Mouse (Mus musculus) thymus, adult 18-20 months (tissue): ENCODE measurements at regions not wholly inside any gene's neighbourhood (a gene's known extent, or its start where the extent isn't known, plus 50 kb on each side); places are given as distances from the start of the nearest gene placed in this dataset.

Experiments
- DNase-seq, 2 experiments: peaks; one replicate each; pipeline ENCODE4 v3.0.0; 2022; ENCODE audit warnings: mixed read lengths in 2 of 2

GRCm38 (mm10) chr2:166226929-166227328 is 71.5 kb upstream of the Sulf2 start:
- DNase-seq = no peak

- no peak for DNase-seq
Measured at GRCm38 (mm10) chr2:166226331-166226730, 70.9 kb upstream of the Sulf2 start.

DNA sequence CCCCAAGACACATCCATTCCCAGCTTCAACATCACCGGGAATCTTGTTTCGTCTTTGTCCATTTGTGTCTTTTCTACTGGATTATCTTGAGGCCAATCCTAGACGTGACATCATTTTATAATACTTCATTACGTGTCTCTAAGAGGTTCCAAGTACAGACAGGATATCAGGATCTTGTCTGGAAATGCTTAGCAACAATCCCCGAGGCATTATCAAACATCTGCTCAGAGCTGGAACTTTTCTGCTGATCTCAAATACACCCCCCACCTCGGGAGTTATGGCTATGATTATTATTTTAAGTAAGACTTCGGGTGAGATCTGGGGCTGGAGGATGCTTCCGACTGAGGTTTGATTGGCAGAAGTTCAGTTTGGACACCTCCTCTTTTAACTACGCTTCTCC is 69.9 kb upstream of the Sulf2 start:
- DNase-seq = no peak

- DNase-seq = no peak
Measured at GRCm38 (mm10) chr2:166218783-166219182, 63.3 kb upstream of the Sulf2 start.

DNA sequence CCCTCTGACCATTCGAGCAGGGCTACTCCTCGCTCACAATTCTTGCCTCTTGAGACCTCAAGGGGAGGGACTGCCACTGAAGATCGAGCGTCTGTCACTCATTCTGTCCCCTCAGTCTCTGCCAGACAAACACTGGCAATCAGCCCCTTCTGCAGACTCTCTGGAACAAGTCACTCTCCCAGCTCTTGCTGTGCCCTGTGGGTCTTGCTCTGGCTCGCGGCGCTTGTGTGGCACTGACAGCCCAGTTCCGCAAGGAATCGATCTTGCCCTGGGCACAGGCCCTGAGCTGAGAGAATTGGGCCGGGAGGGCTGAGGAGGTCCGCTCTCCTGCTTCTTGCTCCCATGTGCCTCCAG is 61.0 kb upstream of the Sulf2 start:
- DNase-seq = no peak

DNA sequence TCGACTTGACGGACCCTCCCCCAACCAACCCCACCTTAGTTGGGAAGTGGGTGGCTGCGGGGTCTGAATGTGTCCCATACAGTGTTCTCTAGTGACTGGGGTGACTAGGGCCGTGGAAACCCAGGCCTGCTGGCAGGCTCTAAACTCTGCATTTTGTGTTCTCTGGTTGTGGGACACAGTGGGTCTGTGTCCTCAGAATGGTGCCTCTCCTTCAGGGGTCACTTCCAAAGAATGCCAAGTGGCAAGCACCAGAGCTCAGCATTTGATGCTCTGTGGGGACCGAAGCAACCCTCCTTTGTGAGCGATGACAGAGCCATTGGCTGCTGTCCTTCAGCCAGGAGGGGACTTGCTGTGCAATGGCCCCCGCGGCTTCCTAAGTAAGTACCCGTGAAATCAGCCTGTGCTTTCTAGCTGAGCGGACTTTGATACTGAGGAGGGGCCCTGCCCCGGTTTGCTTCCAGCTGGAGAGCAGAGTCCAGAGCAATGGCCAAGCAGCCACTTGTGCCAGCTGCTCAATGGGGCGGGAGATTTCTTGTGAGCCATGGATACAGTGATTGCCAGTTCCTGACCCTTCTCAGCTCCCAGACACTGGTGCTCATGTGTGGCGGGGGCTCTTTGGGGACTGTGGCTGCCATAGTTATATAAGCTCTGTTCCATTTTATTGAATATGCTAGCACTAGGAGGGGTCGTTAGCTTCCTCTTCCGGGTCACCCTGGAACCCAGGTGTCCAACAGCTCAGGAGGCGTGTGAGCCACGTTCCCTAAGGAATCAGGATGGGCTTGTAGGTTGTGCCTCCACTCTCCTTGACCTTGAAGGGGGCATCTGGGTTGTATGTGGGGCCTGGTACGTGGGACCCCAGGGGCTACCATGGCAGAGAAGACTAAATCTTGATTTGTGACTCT is 60.4 kb upstream of the Sulf2 start:
- no peak for DNase-seq

GRCm38 (mm10) chr2:166215191-166215590 is 59.7 kb upstream of the Sulf2 start:
- DNase-seq = no peak

DNA sequence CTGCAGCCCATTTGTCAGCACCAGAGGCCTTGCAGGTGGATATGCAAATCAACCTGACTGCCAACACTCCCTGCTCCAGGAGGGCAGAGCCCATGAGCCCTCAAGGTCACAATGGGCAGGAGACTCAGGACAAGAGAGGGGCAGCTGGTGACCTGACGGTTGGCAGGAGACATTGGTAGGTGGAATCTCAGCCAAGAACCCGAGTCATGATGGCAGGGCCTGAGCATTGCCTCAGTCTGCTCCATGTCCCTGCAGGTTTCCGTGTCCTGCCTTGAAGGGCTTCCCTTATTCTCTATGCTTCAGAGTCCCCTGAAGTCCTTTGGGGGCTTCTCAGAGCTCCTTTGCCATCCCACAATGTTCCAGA is 51.7 kb upstream of the Sulf2 start:
- no peak for DNase-seq

DNA sequence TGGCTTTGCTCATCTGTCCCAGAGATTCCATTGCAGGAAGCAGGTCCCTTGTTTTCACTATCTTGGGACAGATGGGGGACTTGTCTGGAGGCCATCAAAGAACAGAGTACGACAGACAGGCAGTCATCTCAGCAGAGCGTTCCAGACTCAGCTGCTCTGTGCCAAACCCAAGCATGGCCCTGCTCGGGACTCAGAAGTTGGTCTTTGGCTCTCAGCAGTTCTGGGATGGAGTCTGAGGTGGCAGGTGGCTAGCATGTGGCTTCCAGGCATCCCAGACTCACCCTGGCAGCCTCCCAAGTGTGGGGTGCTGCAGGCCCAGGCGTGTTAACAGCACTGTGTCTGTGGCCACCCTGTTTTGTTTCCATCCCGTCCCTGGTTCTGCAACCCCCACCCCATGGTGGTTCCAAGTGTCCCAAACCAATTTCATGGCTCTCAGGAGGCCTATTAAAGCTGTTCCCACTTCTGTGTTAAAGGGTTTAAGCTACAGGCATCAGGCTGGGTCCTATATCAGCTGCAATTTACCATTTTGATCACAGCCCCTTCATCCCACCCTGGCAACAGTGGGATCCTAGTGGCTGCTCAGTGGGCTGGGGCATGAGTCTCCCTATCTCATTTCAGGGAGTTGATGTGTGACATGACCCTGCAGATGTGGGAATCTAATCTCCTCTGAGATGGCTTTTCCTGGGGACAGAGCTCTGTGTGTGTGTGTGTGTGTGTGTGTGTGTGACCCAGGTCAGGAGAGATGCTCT is 51.1 kb upstream of the Sulf2 start:
- no peak for DNase-seq
